Mouse (Mus musculus) gastrocnemius, postnatal 14 days (tissue): ENCODE data around the gene Itpr2. TPM values are rescaled to one million over a fixed set of nuclear protein-coding genes. Genes with fewer than 3 reads are reported as not detected.

Experiments
- DNase-seq: peaks from one replicate; pipeline ENCODE4 v3.0.0; 2021; ENCODE audit warnings: mixed read lengths
- intact Hi-C: fragments of 180-260 bp; cut with DNase I; formaldehyde crosslinking; loops from one replicate; pipeline ENCODE4 v1.15.1; 2025; ENCODE audit warnings: low total_unique reads
- total RNA-seq, 2 experiments: library from RNA; stranded (reverse); gene quantifications; 2 replicates each; pipeline ENCODE4 v1.2.3; 2021

Gene Itpr2
- total RNA-seq, 2 experiments from 2014 or later: 9.1 to 14.6 TPM

DNA sequence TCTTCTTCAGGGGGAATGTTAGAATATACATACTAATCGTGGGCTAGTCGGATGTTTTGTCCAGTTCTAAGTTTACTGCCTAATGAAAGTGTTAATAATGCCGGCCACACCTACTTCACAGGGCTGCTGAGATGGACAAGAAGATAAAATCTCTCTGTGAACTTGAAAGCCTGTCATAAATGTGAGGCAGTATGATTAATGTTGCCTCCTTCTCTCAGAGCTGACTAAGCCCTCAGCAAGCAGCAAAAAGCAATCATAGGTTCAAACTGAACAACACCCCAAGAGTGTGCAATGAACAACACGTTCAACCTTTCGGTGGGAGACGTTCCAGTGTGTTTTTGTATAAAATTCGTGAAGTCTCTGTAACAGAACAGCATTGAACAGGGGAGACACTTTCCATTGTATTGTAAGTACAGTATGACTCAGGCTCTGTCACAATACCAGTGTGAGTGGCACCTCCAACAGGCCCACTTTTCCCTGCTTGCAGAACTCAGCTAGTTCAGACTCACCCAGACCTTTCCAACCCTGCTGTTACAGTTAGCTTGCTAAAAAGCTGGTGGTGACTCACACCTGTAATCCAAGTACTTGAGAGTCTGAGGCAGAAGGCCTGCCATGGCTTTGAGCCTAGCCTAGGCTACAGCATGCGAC, 69.7 kb downstream of the Itpr2 start:
- intact Hi-C loops: no loop called here
- DNase-seq: no peak

DNA sequence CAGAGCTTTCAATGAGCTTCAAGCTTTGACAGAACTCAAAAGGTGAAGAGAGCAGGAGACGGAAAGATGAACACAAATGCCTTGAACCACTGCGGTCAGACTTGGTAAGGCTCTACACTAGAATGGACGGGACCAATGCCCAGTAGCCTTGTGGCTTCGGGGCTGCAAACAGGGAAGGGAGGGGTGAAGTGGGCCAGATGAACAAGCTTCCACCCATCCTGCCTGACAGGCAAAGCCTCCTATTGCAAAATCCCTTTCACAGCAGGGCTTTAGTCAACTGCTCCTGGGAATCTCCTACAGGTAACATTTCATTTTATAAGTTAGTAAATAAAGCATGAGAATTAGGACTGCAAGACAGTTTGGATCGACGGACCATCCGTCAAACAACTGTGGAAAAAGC, 70.2 kb downstream of the Itpr2 start:
- no peak for DNase-seq
- intact Hi-C loops: no loop called here

DNA sequence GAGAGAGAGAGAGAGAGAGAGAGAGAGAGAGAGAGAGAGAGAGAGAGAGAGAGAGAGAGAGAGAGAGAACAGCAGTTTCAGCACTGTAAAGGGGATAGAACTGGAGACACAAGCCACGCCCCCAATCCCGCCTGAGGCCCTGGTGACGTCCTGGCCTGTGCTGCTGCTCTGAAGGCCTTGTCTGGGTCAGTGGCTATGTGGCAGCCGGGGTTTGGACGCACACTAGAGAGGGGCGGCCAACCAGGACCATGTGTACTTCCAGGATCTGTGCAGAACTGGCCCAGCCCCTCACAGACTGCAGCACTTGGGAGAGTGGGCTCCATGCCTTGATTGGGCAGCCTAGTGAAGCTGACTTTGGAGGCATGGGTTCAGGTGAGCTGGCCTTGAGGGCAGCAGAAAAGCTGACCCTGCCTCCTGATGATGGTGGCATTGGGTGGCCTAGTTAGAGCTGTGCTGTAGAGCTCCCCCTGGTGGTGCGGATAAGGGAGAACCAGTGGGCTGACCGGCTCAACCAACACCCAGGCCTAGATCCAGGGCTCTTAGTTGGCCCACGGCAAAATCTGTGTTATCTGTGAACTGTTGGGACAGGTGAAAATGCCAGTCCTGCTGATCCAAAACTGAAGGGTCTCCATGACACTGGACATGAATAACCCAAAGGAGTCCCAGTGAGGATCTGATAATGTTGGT, 72.2 kb downstream of the Itpr2 start:
- intact Hi-C loops: no loop called here
- peak; percentile 22 for DNase-seq

DNA sequence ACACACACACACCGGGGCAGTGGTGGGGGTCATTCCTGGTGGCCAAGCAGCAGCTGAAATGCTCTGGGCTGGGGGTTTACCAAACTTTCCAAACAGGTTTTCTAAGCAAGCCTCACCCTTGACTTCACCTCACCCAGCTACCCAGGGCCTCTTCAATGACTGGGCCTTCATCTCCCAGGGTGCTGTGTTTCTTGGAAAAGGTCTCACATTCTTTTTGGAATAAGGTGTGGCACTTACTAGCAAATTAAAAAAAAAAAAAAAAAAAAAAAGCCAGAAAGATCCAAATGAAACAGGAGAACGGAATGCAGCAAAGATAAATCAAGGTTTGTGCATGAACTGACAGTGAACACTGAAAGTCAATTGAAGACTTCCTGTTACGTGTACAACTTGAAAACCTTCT, 77.2 kb downstream of the Itpr2 start:
- intact Hi-C loops: no loop called here
- no peak for DNase-seq

DNA sequence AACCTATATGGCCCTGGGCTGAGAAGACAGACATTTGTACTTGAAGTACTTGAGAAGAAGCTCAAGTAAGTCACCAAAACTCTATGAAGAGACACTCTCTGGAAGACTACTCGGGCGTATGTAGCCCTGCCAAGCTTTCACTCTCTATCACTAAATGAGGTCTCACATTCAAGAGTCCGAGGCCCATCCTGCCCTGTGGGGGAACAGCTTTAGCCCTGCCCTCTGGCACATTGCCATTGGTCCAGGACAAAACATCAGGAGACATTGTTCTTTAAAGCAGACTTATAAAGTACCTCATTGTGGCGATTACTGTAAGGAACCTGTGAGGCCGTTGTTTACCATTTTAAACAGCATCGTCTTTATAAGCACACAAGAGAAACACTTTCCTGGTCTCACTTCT, 77.7 kb downstream of the Itpr2 start:
- no peak for DNase-seq
- intact Hi-C loops: no loop called here

DNA sequence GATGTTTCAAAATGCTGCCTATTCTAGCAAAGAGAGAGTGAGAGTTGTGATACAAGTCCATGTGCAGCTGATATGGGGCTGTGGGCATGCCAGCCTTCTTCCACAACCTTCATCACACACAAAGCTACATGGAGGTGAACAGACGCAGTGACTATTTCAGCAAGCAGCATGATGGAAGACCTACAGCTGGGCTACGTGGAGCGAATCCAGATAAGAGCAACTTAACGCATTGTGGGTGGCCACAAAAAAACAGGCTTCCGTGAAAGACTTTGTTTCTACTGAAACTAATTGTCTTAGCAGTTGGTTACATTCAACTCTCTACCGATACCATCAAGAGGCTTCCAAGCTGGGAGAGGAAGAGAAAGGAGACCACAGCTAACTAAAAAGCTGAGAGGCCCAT, 81.3 kb downstream of the Itpr2 start:
- DNase-seq: no peak
- intact Hi-C loops: no loop called here

DNA sequence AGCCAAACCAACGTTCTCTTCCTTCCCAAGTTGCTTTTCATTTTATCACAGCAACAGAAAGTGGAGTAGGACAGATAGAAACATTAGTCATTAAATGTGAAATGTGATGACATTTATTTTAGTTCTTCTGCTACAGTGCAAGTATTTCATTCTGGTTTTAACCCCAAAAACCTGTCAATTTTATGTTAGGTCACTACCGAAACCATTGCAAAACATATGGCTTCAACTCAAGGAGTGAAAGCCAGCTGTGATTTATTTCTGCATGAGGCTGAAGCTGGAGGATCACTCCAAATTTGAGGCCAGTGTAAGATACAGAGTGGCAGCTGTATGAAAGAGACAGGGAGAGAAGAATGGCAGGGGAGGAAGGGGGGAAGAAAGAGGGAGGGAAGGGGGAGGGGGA, 85.6 kb downstream of the Itpr2 start:
- intact Hi-C loops: loop anchor here (10.0 kb wide), 1 partner anchor 582 kb away; no protein-coding TSS in a partner anchor
- DNase-seq: no peak

DNA sequence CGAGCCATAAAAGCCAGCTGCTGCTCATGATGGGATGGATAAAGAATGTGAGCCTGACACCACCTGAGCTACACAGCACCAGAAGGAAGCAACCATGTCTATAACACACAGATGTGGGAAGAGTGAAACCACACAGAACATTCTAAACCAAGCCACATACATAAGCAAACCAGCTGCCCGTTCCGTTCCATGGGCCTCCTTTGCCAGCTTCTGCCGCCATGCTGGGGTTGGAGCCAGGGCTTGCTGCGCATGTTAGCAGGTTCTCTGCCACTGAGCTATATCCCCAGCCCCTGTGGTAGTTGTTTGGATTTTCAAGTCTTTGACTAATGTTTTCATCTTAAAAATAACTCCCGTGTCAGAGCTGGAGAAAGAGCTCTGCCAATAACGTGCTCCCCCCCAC, 87.9 kb downstream of the Itpr2 start:
- intact Hi-C loops: loop anchor here (10.0 kb wide), 1 partner anchor 579 kb away; no protein-coding TSS in a partner anchor
- no peak for DNase-seq

DNA sequence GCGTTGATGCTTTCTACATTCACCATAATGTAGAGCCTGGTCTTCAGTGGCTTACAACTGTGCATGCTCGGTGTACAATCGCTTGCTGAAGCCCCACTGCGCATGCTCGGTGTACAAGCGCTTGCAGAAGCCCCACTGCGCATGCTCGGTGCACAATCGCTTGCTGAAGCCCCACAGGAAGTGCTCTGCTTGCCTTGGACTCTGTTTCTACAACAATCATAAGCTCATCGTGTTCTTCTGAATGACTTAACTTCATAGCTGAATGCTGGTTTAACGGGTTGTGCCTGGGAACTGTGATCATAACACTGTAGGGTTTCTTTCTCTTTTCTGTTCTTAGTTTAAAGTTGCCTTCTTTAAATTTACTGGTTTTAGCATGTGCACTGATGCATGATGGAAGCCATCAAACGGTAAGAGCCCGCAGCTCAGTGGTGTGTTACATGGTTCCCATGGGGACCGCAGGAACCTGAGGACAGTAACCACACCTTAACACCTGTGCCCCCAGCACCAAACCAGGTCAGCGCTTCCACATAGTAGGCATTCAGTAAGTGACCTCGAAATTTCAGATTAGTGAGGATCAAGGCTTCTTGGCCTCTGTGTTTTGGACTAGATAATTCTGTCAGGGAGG, 90.5 kb downstream of the Itpr2 start:
- intact Hi-C loops: loop anchor here (10.0 kb wide), 1 partner anchor 577 kb away; no protein-coding TSS in a partner anchor
- DNase-seq: no peak

DNA sequence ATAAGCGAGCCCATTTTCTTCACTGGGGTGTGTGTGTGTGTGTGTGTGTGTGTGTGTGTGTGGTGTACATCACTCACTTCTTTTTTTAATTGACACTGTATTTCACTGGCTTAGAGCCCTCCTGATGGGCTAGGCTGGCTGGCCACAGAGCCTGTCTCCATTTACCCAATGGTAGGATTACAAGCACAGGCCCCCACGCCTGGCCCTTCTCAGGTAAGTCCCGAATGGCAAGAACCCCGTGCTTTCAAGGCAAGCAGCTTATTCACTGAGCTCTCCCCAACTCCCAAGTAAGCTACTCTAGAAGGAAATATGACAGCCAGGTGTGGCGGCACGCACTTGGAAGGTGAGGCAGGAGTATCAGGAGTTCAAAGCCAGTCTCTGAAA, 91.6 kb downstream of the Itpr2 start:
- no peak for DNase-seq
- intact Hi-C loops: loop anchor here (10.0 kb wide), 1 partner anchor 576 kb away; no protein-coding TSS in a partner anchor

DNA sequence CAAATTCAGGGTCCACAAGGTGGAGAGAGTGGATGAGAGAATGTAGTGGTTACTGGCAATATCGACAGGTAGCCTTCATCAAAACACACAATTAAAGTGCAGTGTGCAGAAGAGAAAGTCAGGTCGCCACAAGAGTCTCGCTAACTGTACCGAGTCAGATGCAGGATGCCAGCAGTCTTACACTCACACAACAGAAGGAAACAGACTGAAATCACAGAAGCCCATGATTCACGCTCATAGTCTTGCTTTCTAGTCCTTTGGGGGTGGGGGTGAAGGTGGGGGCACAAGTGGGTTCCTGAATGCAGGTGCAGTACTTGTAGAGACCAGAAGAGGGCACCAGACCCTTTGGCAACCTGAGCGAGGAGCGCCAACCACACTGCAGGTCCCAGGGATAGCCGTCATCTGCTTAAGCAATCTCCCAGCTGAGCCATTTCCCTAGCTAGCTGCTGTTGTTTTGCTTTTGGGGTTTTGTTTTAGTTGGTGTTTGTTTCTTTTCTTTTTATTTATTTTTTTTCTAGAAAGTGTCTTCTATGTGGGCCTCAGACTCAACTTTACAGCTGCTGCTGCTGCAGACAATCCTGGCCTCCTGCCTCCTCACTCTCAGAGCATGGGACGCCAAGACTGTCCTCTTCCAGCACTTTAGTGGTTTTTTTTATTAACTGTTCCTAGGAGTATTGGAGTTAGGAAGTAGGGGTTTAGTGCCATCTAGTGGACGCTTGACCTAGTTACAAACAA, 92.2 kb downstream of the Itpr2 start:
- intact Hi-C loops: loop anchor here (10.0 kb wide), 1 partner anchor 575 kb away; no protein-coding TSS in a partner anchor

DNA sequence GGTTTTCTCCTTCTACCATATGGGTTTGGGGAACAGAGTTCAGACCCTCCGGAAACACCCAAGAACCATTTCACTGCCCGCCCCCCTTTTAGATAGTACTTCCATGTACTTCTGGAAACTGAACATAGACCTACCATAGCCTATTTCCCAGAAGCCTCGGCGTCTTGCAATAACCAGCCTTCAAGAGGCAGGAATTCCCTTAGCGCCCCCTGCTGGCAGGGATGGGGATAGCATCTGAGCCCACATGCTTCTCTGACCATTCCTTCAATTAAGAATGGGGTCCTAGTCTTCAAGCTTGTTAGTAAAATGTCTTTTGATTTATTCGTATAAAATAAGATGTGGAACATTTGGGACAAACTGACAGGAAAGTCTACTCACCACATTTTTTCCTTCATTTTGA, 96.6 kb downstream of the Itpr2 start:
- intact Hi-C loops: no loop called here
- peak; percentile 27 for DNase-seq

More for the DNA sequence above, 92.2 kb downstream of the Itpr2 start:
- peak; percentile 77 for DNase-seq

DNA sequence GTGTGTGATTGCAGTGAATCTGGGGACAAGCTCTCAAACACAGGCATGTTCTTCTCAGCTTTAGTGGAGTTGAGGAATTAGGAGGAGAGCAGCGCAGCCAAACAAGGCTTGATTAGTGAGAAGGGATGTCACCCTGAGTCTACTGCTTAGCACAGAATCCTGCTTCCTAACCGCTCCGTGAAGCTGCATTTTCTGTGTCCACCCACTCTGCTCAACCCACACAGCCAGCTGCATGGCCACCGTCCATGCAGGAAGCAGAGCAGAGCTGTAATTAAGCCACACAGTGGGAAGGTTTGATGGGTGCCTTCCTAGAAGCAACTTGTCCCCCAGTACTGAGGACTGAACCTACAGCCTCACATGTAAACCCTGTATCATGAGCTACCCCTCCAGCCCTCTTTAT, 97.1 kb downstream of the Itpr2 start:
- DNase-seq: no peak
- intact Hi-C loops: no loop called here

DNA sequence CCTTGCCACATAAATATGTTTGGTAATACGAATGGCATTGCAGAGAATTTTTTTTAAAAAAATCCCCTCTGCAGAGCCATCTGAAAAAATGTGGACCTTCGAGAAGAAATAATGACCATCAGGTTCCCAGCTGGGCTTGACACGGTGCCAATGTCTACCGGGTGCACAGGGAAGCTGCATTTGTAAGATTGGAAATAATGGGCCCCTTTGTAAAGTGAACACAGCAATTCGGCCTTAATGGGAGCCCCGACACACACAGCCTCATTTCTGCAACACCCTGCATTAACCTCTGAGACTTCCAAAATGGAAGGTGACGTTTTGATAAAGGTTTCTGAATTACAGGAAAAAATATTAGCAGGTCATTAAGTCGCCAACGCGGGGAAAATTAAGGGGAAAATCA, 97.9 kb downstream of the Itpr2 start:
- no peak for DNase-seq
- intact Hi-C loops: no loop called here

DNA sequence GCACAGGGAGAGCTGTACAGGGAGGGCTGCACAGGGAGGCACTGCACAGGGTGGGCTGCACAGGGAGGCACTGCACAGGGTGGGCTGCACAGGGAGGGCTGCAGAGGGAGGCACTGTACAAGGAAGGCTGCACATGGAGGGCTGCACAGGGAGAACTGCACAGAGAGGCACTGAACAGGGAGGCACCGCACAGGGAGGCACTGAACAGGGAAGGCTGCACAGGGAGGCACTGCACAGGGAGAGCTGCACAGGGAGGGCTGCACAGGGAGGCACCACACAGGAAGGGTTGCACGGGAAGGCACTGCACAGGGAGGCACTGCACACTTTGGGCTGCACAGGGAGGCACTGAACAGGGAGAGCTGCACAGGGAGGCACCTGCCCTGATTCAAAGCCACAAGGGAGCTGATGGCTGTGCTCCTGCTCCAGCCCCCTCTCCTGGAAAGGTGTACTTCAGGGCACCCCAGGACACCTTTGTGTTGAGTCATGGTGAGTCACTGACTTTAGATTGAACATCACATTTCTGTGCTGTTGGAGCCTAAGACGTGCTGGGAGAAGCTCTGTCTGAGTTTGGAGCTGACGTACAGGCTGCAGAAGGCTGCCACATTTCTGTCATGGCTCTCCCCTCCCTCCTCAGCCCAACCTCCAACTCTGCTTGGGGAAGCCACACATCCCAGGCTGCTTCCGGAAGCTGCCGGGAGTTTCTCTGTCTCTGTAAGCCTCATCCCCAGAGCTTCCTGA, 98.9 kb downstream of the Itpr2 start:
- intact Hi-C loops: no loop called here
- DNase-seq: no peak

DNA sequence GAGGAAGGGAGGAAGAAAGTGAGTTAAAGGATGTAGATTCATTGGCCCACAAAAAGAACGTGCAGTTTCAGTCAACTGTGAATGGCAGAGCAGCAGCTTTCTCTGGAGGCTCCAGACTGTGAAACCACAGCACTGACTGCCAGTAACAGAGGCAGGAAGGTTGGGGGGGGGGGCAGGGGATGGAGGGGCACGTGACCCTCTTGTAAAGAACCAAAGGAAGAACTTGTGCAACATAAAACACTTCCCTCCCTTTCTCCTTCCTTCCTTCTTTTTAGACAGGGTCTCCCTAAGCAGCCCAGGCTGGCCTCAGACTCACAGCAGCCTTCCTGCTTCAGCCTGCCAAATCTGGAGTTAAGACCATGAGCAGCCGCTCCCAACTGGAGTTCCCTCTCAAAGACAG, 104.2 kb downstream of the Itpr2 start:
- DNase-seq: no peak
- intact Hi-C loops: no loop called here

DNA sequence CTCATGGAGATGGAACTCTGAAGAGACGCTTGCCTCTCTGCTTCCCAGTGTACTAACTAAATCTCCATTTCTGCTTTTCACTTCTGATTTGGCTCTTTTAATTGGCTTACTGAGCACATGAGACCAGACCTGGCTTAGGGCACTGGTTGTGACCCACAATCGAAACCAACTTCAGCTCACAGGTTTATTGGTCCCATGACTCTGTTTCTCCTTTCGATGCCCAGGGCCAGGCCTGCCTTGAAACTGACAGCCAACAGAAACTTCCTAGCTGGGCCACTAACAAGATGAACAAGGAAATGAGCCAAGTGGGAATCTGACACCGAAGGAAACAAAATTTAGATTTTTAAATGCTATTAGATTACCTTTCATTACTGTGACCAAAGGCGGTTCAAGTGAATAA, 105.8 kb downstream of the Itpr2 start:
- intact Hi-C loops: no loop called here
- no peak for DNase-seq

DNA sequence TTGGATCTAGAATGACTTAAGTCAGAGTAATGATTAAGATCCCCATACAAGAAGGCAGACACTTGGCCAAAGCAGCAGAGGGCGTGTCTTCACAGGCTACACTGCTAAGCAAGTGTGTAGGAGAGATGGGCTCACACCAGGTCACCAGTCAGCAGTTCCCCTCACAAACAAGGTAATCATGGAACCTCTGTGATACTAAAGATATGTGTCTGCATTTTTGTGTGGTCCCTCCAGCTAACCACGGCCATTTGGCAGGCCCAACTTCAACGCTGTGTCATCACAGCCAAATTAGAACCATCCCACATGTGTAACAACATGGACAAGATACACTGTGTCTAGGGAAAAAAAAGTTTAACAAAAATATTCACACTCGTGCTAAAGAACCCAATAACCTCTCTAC, 106.4 kb downstream of the Itpr2 start:
- no peak for DNase-seq
- intact Hi-C loops: no loop called here

DNA sequence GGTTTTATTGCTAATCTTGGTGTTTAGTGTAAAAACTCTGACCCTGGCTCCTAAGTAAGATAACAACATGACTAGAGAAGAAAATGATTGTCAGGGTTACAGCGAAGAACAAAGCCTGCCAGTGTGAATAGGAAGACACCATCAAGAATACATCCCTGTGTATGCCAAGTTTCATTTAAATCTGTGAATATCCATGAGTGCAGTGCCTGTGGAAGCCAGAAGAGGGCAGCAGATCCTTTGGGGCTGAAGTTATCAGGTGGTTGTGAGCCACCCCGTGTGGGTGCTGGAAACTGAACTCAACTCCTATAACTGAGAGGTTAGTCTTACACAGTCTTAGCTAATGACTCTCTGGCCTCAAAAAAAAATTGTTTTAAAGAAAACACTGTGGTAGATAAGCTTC, 109.8 kb downstream of the Itpr2 start:
- intact Hi-C loops: no loop called here
- no peak for DNase-seq

DNA sequence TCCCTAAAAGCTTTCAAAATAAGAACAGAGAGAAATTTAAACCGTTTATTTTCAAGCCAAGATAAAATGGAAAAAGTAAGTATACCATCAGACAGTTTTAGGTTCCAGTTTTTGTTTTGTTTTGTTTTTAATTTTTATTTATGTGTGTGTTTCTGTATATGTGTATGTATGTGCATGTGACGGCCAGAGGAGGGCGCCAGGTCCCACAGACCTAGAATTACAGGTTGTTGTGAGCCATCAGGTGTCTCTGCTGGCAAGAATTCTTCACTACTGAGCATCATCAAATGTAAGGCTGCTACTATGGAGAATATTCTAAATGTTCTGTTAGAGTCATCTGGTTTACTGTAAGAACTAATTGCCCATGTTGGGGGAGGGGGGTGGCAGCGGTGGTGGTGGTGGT, 111.9 kb downstream of the Itpr2 start:
- DNase-seq: no peak
- intact Hi-C loops: no loop called here
